Mouse (Mus musculus) spleen, postnatal 4 days (tissue): ENCODE measurements around the gene Iqcf1.

Experiments used
- DNase-seq, 2 experiments: peaks; one replicate each; pipeline ENCODE4 v3.0.0; 2022; ENCODE audit warnings: low spot score in 2 of 2

The Iqcf1 gene

GRCm38 (mm10) chr9:106464751-106465541 lies 34.8 kb upstream of the Iqcf1 start:
- DNase-seq: no peak

- DNase-seq: no peak
Measured at GRCm38 (mm10) chr9:106465571-106466200, 34.1 kb upstream of the Iqcf1 start, which contains the start of gene Gpr62. Gene Gpr62 (minus strand): TSS chr9:106465938.

GRCm38 (mm10) chr9:106466721-106467120 lies 33.0 kb upstream of the Iqcf1 start:
- no peak for DNase-seq

GRCm38 (mm10) chr9:106467746-106468145 lies 32.0 kb upstream of the Iqcf1 start:
- DNase-seq: no peak

DNA sequence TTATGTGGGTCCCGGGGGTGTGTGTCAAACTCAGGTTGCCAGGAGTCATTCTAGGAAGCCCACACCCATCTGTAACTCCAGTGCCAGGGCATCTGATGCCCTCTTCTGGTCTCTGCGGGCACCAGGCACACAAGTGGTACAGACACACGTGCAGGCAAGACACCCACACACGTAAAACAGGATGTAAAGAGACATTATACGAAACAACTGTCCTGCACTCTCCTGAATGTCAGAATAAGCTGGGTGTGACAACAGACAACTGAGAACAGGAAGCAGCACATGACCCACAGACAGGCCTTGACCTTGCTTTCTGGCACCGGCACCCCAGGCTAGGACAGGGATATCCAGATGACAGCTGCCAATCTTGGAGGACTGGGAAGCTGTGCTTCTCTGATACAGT lies 30.4 kb upstream of the Iqcf1 start:
- DNase-seq: no peak

DNA sequence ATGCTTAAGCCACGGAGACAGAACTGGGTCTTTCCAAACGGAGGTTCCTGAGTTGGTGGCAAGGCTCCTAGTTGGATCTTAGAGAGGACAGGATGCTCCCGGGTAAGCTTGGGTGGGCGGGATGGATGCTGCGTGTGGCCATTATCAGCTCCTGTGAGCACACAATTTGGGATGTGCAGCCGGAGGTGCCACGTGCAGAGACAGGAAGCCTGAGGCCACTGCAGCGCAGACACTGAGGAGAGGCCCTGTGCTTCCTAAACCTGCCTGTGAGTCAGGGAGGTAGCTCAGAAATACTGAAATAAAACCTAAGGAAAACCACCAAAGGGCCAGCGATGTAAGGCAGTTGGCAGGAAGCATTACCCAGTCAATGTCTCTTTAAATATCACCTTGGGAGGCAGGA lies 30.0 kb upstream of the Iqcf1 start:
- no peak for DNase-seq

GRCm38 (mm10) chr9:106470991-106471750 lies 28.6 kb upstream of the Iqcf1 start:
- no peak for DNase-seq

GRCm38 (mm10) chr9:106471892-106472291 lies 27.9 kb upstream of the Iqcf1 start:
- DNase-seq: no peak

- no peak for DNase-seq
Measured at GRCm38 (mm10) chr9:106472321-106472720, 27.4 kb upstream of the Iqcf1 start.

DNA sequence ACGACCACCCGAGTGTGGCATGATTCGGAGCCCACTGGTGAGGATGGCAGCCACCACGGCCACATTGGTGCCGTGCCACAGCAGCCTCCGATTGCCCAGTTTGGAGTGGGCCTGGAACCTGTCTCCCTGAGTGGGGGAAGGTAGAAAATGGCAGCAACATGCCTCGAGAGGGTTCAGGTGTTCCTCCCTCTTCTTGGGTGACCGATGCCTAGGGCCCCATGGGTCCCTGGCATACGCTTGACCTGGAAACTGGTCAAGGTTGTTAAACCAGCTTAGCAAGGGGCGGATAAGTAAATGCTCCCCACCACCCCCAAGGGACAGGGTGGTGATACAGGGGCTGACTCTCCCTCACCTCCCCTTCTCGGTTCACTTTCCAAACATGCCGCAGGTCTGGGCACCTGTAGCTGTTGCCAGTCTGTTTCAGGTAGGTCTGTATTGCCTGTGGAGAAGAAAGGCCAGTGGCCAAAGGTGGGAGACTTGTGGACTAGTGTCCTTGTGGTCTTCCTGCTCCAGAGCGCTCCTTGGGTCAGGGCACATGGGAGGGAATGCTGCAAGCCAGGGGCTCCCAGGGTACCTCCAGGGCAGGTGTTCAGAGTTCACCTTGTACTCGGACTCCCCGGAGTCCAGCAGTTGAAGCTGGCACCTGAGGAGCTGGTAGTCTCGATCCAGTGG lies 26.6 kb upstream of the Iqcf1 start:
- DNase-seq: peak in 1 of 2 experiments; percentile 60

GRCm38 (mm10) chr9:106473753-106474105 lies 26.0 kb upstream of the Iqcf1 start:
- peak; percentile 11 to 62 for DNase-seq

- DNase-seq: peak; percentile 66 to 87
Measured at GRCm38 (mm10) chr9:106474456-106474855, 25.3 kb upstream of the Iqcf1 start.

DNA sequence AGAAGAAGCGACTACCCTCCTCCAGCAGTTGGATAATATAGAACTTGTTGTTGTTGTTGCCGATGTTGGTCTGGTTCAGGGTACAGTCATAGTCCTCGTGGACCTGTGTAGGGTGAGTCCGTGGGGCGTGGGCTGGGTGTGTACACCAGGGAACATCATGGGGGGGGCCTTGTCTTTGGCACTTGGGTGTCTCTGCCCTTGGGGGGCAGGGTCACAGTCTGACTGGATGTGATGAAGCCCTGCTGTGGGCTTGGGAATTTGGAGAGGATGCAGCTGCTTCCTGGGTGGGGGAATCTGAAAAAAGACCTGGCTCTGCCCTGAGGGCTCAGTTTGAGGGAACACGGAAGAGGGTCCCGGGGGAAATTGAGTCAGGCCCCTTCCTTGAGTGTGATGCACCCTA lies 24.7 kb upstream of the Iqcf1 start:
- DNase-seq: peak; percentile 12 to 63

- DNase-seq: no peak
Measured at GRCm38 (mm10) chr9:106475663-106476001, 24.1 kb upstream of the Iqcf1 start, which contains the start of gene Rrp9. Gene Rrp9 (plus strand): TSS chr9:106475963.

DNA sequence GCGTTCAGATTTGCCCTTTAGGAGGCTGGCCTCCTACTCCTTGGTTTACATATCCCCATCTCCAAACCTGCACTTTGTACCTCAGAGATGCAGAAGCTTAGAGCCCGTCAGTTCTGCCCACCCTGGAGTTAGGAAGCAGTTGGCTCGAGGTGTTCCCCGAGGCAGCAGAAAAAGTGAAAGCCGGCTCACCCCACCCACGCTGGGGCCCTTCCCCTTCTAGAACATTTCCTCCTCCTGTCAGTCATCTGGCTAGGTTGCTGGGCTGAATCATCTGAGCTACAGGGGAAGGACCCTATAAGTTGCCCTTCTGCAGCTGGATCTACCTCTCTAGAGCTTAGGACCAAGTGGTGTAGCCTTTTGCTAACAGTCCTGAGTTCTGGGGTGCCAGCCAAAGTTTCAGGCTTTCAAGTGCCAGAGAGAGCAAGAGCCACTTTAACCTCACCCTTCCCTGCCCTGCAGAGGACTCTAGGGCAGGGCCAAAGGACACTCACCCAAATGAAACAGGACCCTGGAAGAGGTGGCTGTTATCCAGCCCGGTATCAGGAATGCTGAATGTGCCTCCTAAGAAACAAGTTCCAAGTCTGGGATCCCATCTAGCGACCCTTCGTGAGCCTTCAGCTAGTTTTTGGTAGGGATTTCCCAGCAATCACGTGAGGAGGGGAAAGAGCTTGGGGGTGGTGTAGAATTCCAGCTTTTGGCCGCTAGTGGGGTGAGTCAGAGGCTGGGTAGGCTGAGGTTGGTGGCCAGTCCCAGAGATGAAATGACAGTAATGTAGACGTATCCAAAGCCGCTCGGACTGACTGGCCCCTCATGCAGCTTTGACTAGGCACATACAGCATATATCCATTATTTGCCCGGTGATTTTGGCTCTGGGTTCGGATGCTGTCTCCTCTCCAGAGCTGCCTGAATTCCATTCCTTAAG lies 23.5 kb upstream of the Iqcf1 start:
- DNase-seq: peak; percentile 60 to 76

GRCm38 (mm10) chr9:106476924-106477484 lies 22.8 kb upstream of the Iqcf1 start, which contains the start of gene Parp3:
Gene Parp3 (minus strand): TSS chr9:106476949.
- peak; percentile 97 for DNase-seq

DNA sequence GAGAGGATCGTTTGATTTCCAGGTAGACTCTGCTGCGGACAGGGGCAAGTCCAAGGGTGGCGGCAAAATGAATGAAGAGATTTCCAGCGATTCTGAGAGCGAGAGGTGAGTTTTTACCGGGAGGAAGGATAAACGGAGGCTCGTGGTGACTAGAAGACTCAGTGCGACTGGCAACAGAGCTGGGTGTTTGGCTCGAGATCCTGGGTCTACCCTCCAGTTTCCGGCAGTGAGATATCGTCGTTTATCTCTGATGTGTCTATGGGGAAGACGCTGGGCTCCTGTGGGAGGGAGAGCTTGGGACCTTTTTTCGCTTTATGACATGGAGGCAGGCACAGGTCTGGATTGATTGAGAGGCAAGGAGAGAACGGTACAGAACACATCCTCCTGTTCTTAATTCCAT lies 22.1 kb upstream of the Iqcf1 start:
- DNase-seq: peak; percentile 11 to 58

DNA sequence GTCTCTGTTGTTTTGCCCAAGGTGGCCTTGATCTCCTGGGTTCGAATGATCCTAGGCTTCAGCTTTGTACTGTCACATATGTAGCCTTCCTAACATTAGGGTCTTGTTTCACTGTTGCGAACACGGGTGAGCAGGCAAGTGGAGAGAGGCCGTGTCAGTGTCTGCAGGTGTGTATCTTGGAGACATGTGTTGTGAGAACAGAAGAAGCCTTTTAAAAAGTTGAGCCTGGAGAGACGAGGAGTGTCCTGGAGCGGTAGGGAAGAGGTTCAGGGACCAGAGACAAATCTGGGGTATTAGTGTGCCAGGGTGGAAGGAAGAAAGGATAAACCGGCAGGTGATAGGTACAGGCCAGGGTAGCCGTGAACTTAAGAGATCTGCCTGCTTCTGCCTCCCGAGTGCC lies 21.7 kb upstream of the Iqcf1 start:
- peak; percentile 7 to 54 for DNase-seq

- DNase-seq: peak; percentile 11 to 54
Measured at GRCm38 (mm10) chr9:106480541-106480940, 19.2 kb upstream of the Iqcf1 start.

- peak; percentile 12 to 61 for DNase-seq
Measured at GRCm38 (mm10) chr9:106481075-106481474, 18.7 kb upstream of the Iqcf1 start.
